In the genomic region with DNA sequence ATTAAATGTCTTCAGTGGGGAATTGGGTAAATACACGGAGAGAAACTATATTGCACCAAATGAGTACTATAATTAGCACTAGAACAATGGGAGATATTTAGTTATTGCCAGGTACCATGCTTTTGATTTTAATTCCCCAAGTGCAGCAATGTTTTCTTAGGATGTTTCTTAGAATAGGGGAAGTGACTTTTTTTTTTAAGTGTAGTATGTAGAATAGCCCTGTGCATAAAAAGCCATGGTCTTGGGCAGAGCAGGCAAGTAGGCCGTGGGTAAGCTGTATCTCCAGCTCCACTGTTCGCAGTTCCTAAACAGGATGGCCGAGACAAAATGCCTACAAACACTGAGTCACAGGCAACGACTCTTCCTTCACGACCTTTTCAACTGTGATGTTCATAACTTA, we compare ENCODE assay signal across 31 mouse cellular contexts. TPM values are rescaled to one million over a fixed set of nuclear protein-coding genes. Genes with fewer than 3 reads are reported as not detected.
DNase-seq lines count a peak whose midpoint lies in the region; ATAC-seq and TF ChIP-seq lines count a peak whose summit lies in the region.
"Had no signal": no experiment of that assay in that cellular context is flagged by ENCODE, and none has a peak within 500 bp of the region (broad histone marks: within the 10 kb centered on the region; RNA-seq: fewer than 3 reads in every experiment).

No protein-coding gene starts in this region.

- H3K36me3 ChIP-seq in heart, adult 2 months (ENCODE audit: control insufficient read depth, insufficient read depth, low read length): peaks cover 26% of the 10 kb centered on the region
- H3K36me3 ChIP-seq in heart, embryonic 10.5 days: 0 out of 2 replicates have a peak, but pooled peaks cover 4% of the 10 kb centered on the region
- H3K36me3 ChIP-seq in myocyte (ENCODE audit: control insufficient read depth, insufficient read depth): no peaks in the 10 kb centered on the region
- H3K36me3 ChIP-seq: hindbrain, embryonic 15.5 days; intestine, embryonic 15.5 days; limb, embryonic 13.5 days; lung, embryonic 15.5 days had no signal

- no peak overlapping the region for H3K9ac ChIP-seq in heart, adult 2 months (ENCODE audit: low read depth, low read length)
- H3K9ac ChIP-seq: embryonic facial prominence, embryonic 13.5 days; hindbrain, embryonic 15.5 days; intestine, embryonic 15.5 days; limb, embryonic 13.5 days; lung, embryonic 15.5 days had no signal

- TF ChIP-seq CTCF in heart, adult 2 months (IDR thresholded peaks at IDR 0.05): no peak

- no peak overlapping the region for H3ac ChIP-seq in myocyte (ENCODE audit: control insufficient read depth, insufficient read length)

- H3K4me2 ChIP-seq in myocyte (ENCODE audit: low read depth): peak overlapping the region; percentile 35
- H3K4me2 ChIP-seq: embryonic facial prominence, embryonic 13.5 days; heart, embryonic 11.5 days; hindbrain, embryonic 15.5 days; intestine, embryonic 15.5 days; limb, embryonic 13.5 days; liver, embryonic 11.5 days; lung, embryonic 15.5 days had no signal

- no peak overlapping the region for H3K4me3 ChIP-seq in heart, adult 2 months
- no peak overlapping the region for H3K4me3 ChIP-seq in heart, embryonic 10.5 days
- H3K4me3 ChIP-seq in brown adipose tissue, adult 24 weeks (ENCODE audit: insufficient read depth, low read depth, low read length): no peak overlapping the region
- H3K4me3 ChIP-seq in myocyte: no peak overlapping the region
- H3K4me3 ChIP-seq: embryonic facial prominence, embryonic 13.5 days; erythroblast, embryonic 14.5 days; hindbrain, embryonic 10.5 days; hindbrain, embryonic 15.5 days; intestine, embryonic 15.5 days; layer of hippocampus, adult 2 months; limb, embryonic 13.5 days; lung, embryonic 15.5 days; midbrain, embryonic 10.5 days had no signal

- H3K9me3 ChIP-seq in heart, embryonic 10.5 days: no peaks in the 10 kb centered on the region
- H3K9me3 ChIP-seq: embryonic facial prominence, embryonic 13.5 days; hindbrain, embryonic 15.5 days; intestine, embryonic 15.5 days; limb, embryonic 13.5 days; lung, embryonic 15.5 days had no signal

- TF ChIP-seq POLR2A in heart, adult 2 months (IDR thresholded peaks at IDR 0.05; ENCODE audit: insufficient read depth, low read depth, low read length): no peak
- TF ChIP-seq POLR2A in myocyte (IDR thresholded peaks at IDR 0.05; ENCODE audit: insufficient read length, low read depth): no peak

- peak; percentile 20 for ATAC-seq in inflammation-experienced regulatory T-cells, adult 6 months
- ATAC-seq: forebrain, embryonic 16.5 days; intestine, embryonic 15.5 days had no signal

- peaks cover 5% of the 10 kb centered on the region for H3K79me2 ChIP-seq in heart, adult 2 months (replicated peaks; ENCODE audit: control insufficient read depth, insufficient read depth, low read length)
- H3K79me2 ChIP-seq in myocyte (ENCODE audit: control insufficient read depth, insufficient read depth): peaks cover 98% of the 10 kb centered on the region

- intact Hi-C loops in heart, adult 2 months (cut with DNase I): no loop called here

- H3K27ac ChIP-seq in heart, adult 2 months: peak overlapping the region; percentile 28; the same call in 1 of the 2 replicates
- H3K27ac ChIP-seq in heart, embryonic 10.5 days: no peak overlapping the region
- H3K27ac ChIP-seq in brown adipose tissue, adult 24 weeks (replicated peaks; ENCODE audit: low read depth, low read length): peak overlapping the region; percentile 58; the same call in 1 of the 2 replicates
- H3K27ac ChIP-seq: hindbrain, embryonic 10.5 days; hindbrain, embryonic 15.5 days; intestine, embryonic 15.5 days; layer of hippocampus, adult 2 months; limb, embryonic 13.5 days had no signal

- 37% methylated on average over 6 of the region's 6 CpGs for WGBS in heart, adult 2 months
- WGBS in heart, embryonic 10.5 days: 67% methylated on average over 6 of the region's 6 CpGs

- no peaks in the 10 kb centered on the region for H3K27me3 ChIP-seq in heart, adult 2 months (ENCODE audit: control insufficient read depth, insufficient read depth, low read length)
- no peaks in the 10 kb centered on the region for H3K27me3 ChIP-seq in heart, embryonic 10.5 days (ENCODE audit: insufficient read depth, poor library complexity, severe bottlenecking)
- H3K27me3 ChIP-seq in myocyte (ENCODE audit: control insufficient read depth, insufficient read depth, insufficient read length): no peaks in the 10 kb centered on the region
- H3K27me3 ChIP-seq: embryonic facial prominence, embryonic 13.5 days; hindbrain, embryonic 15.5 days; intestine, embryonic 15.5 days; limb, embryonic 13.5 days; lung, embryonic 15.5 days had no signal

- no peak for DNase-seq in heart, adult 2 months
- DNase-seq in heart, embryonic 10.5 days (ENCODE audit: low spot score): no peak
- no peak for DNase-seq in thymus, postnatal 10 days (ENCODE audit: low spot score in 2 of 2)
- no peak for DNase-seq in cerebellum, postnatal 10 days
- DNase-seq: adrenal gland, adult 2 months; adrenal gland, postnatal 36 days; cerebellum, adult 2 months; cerebellum, postnatal 25 days; embryo, embryonic 11 days; kidney, adult 2 months; kidney, postnatal 36 days; lung, postnatal 4 days; retina, postnatal 1 day; right cerebral cortex, postnatal 25 days; spleen, adult 18-20 months; thymus, postnatal 36 days had no signal

- H3K4me1 ChIP-seq in heart, adult 2 months (ENCODE audit: control insufficient read depth, insufficient read depth, low read length): peaks cover 34% of the 10 kb centered on the region
- peaks cover 76% of the 10 kb centered on the region for H3K4me1 ChIP-seq in heart, embryonic 10.5 days
- peaks cover 32% of the 10 kb centered on the region for H3K4me1 ChIP-seq in brown adipose tissue, adult 24 weeks (ENCODE audit: control insufficient read depth, insufficient read depth, insufficient read length, low read length)

- no peak for TF ChIP-seq EP300 in heart, adult 2 months (IDR thresholded peaks at IDR 0.05; ENCODE audit: insufficient read depth, low read depth, low read length)

TF ChIP-seq in myocyte, 11 proteins besides CTCF, POLR2A, EP300 and RAD21:
- TF ChIP-seq REST (IDR thresholded peaks at IDR 0.05; ENCODE audit: insufficient read depth, insufficient read length): no peak
- no peak for TF ChIP-seq TCF3 (IDR thresholded peaks at IDR 0.05; ENCODE audit: insufficient read length, low read depth)
- TF ChIP-seq MYOD1 (IDR thresholded peaks at IDR 0.05; ENCODE audit: control insufficient read depth in 1 of 3, insufficient read length in 2 of 3, low read depth in 2 of 3): no peak
- TF ChIP-seq USF1 (IDR thresholded peaks at IDR 0.05; ENCODE audit: low read depth): no peak
- no peak for TF ChIP-seq MYOG (IDR thresholded peaks at IDR 0.05; ENCODE audit: control insufficient read depth in 1 of 3, insufficient read depth in 1 of 3, insufficient read length in 2 of 3, low read depth in 2 of 3)
- no peak for TF ChIP-seq POLR2AphosphoS2 (IDR thresholded peaks at IDR 0.05; ENCODE audit: insufficient read length, low read depth)
- no peak for TF ChIP-seq TCF12 (IDR thresholded peaks at IDR 0.05; ENCODE audit: insufficient read depth, poor library complexity, severe bottlenecking)

RNA-seq across cellular contexts. Expression of gene Nfkb1, which starts 8.1 kb away (rescaled TPM):
- 10 to 100 TPM; 33.5 to 33.6 TPM for total RNA-seq in heart, adult 2 months (2021)
- polyA plus RNA-seq in heart, adult 2 months (2012; rRNA removed): 44.4 and 57.3 TPM in 2 replicates
- 13.2 and 16.0 TPM in 2 replicates for polyA plus RNA-seq in heart, embryonic 10.5 days (2016; fragmentation: Nextera tagmentation; extraction: Ambion mirVana)
- 15.7 and 23.0 TPM in 2 replicates for polyA plus RNA-seq in brown adipose tissue, adult 24 weeks (2012; ENCODE audit: insufficient read depth, insufficient read length, missing spikeins)
- 100 to 1,000 TPM in 2 of 3 experiments, 10 to 100 TPM in 1; 95.7 to 123 (median 121) TPM for polyA plus RNA-seq in inflammation-experienced regulatory T-cells, adult 6 months (2017; shearing (Covaris generic))
- 35.3 TPM for polyA plus RNA-seq in myocyte (2012; fragmentation: generic; extraction: Trizol)
